Mouse (Mus musculus): ENCODE results near the gene Ctbs.

- TF ChIP-seq CTCF (IDR thresholded peaks at IDR 0.05; ENCODE audit: low read depth, low read length) = no peak
- no peak for TF ChIP-seq POLR2A (IDR thresholded peaks at IDR 0.05; ENCODE audit: extremely low read depth, insufficient read depth, low read length)
These were observed 57.1 kb downstream of the Ctbs start for GRCm38 (mm10) chr3:146506711-146507110.

All from liver, adult 2 months (tissue).